ENCODE assay signal across 16 mouse cellular contexts in genomic region chr9:75094762-75095161, GRCm38 (mm10). TPM values are rescaled to one million over a fixed set of nuclear protein-coding genes. Genes with fewer than 3 reads are reported as not detected.
DNase-seq lines count a peak whose midpoint lies in the region.
"Had no signal": no experiment of that assay in that cellular context is flagged by ENCODE, and none has a peak within 500 bp of the region (broad histone marks: within the 10 kb centered on the region; RNA-seq: fewer than 3 reads in every experiment).

No protein-coding gene starts in this region.

- DNase-seq in kidney, postnatal 14 days = peak; percentile 6
- DNase-seq in kidney, postnatal 4 days = no peak
- DNase-seq in 416B (ENCODE audit: low read depth) = peak; percentile 93
- peak; percentile 43 for DNase-seq in NIH3T3 (ENCODE audit: low read depth)
- no peak for DNase-seq in adrenal gland, postnatal 14 days
- no peak for DNase-seq in urinary bladder, postnatal 25 days (ENCODE audit: low spot score)
- DNase-seq in ovary, adult 18-20 months (ENCODE audit: low spot score) = no peak
- DNase-seq: adrenal gland, postnatal 10 days; cerebellum, adult 11-12 months; heart, postnatal 4 days; kidney, postnatal 25 days; right cerebral cortex, postnatal 4 days had no signal

- peak overlapping the region; percentile 71 for H3K4me3 ChIP-seq in megakaryocyte, embryonic 14.5 days (replicated peaks)
- H3K4me3 ChIP-seq: forebrain, embryonic 12.5 days; limb, embryonic 12.5 days; midbrain, embryonic 12.5 days had no signal

- H3K27me3 ChIP-seq in megakaryocyte, embryonic 14.5 days (replicated peaks) = no peaks in the 10 kb centered on the region
- H3K27me3 ChIP-seq: forebrain, embryonic 12.5 days; limb, embryonic 12.5 days; midbrain, embryonic 12.5 days had no signal

- H3K4me1 ChIP-seq in megakaryocyte, embryonic 14.5 days = peaks cover 52% of the 10 kb centered on the region
- H3K4me1 ChIP-seq: forebrain, embryonic 12.5 days; limb, embryonic 12.5 days; midbrain, embryonic 12.5 days had no signal

- no peaks in the 10 kb centered on the region for H3K9me3 ChIP-seq in megakaryocyte, embryonic 14.5 days
- H3K9me3 ChIP-seq: forebrain, embryonic 12.5 days; limb, embryonic 12.5 days; midbrain, embryonic 12.5 days had no signal

- peaks cover 6% of the 10 kb centered on the region for H3K36me3 ChIP-seq in megakaryocyte, embryonic 14.5 days (replicated peaks; ENCODE audit: low read length)
- H3K36me3 ChIP-seq: forebrain, embryonic 12.5 days; limb, embryonic 12.5 days; midbrain, embryonic 12.5 days had no signal

RNA-seq across cellular contexts. Expression of gene Myo5a, which starts 23.9 kb away (rescaled TPM):
- polyA plus RNA-seq in megakaryocyte, embryonic 14.5 days (2012; ENCODE audit: insufficient read depth, low replicate concordance) = 10.7 TPM in 1 of 2 replicates, not detected in the other
- total RNA-seq in adrenal gland, postnatal 14 days (2021) = 36.4 and 42.2 TPM in 2 replicates

RNA-seq across cellular contexts. Expression of gene Arpp19, which starts 57.3 kb away (rescaled TPM):
- 6.1 and 31.5 TPM in 2 replicates for polyA plus RNA-seq in megakaryocyte, embryonic 14.5 days (2012; ENCODE audit: insufficient read depth, low replicate concordance)
- 319 and 329 TPM in 2 replicates for total RNA-seq in adrenal gland, postnatal 14 days (2021)

Comparison
In these comparisons a context has a peak if more than half of its experiments do, and no peak if none do; other contexts are left out.
1. DNase-seq: peak in kidney, postnatal 14 days (single experiment), 416B (single experiment) and NIH3T3 (single experiment); none in kidney, postnatal 4 days (0 of 2), adrenal gland, postnatal 14 days (single experiment), urinary bladder, postnatal 25 days (single experiment) and ovary, adult 18-20 months (single experiment).